Mouse (Mus musculus) cerebellum, adult 2 months (tissue): ENCODE data around the gene Rnf144b. TPM values are rescaled to one million over a fixed set of nuclear protein-coding genes. Genes with fewer than 3 reads are reported as not detected.

Source experiments
- DNase-seq, 2 experiments: peaks; one replicate each; pipeline ENCODE4 v3.0.0; 2021
- H3K27ac ChIP-seq: fragments of 200-500 bp; 2 replicates; pipeline ENCODE4 v1.5.1; 2012; ENCODE audit warnings: low read length, control low read depth, inconsistent platforms; ENCODE audit not compliant: insufficient read depth
- H3K27me3 ChIP-seq: fragments of 200-500 bp; 2 replicates; pipeline ENCODE4 v1.6.1; 2012; ENCODE audit warnings: inconsistent platforms, mild to moderate bottlenecking, low read length, moderate library complexity; ENCODE audit not compliant: control insufficient read depth, insufficient read depth
- H3K4me1 ChIP-seq: fragments of 200-500 bp; 2 replicates; pipeline ENCODE4 v1.6.1; 2011; ENCODE audit warnings: low read length; ENCODE audit not compliant: control insufficient read depth, insufficient read depth
- H3K4me3 ChIP-seq: fragments of 200-500 bp; replicated peaks from 2 replicates; pipeline ENCODE3; 2011; ENCODE audit warnings: mild to moderate bottlenecking, low read depth, low read length, control low read depth; ENCODE audit not compliant: insufficient read depth
- CTCF ChIP-seq: fragments of 200-500 bp; IDR thresholded peaks from 2 replicates; pipeline ENCODE4 v1.5.1; 2011; ENCODE audit warnings: low read depth, mild to moderate bottlenecking, control low read depth, low read length, moderate library complexity, borderline replicate concordance; ENCODE audit not compliant: insufficient read depth
- POLR2A ChIP-seq: fragments of 200-500 bp; IDR thresholded peaks from 2 replicates; pipeline ENCODE4 v1.6.1; 2011; ENCODE audit warnings: low read length, control low read depth, borderline replicate concordance; ENCODE audit not compliant: insufficient read depth
- WGBS: fragments of 180-500 bp; shearing (Covaris S2); methylation state at CpG from one replicate; pipeline ENCODE4 v1.1.7; 2018; 5-methylcytosine and 5-hydroxymethylcytosine counted together
- polyA plus RNA-seq: library from polyadenylated mRNA; depleted of rRNA; stranded (reverse); fragments of >200 nt; gene quantifications from 2 replicates; pipeline ENCODE4 v1.2.3, GENCODE M21; 2012

Rnf144b gene
- polyA plus RNA-seq, 1 experiment: 8.5 TPM

DNA sequence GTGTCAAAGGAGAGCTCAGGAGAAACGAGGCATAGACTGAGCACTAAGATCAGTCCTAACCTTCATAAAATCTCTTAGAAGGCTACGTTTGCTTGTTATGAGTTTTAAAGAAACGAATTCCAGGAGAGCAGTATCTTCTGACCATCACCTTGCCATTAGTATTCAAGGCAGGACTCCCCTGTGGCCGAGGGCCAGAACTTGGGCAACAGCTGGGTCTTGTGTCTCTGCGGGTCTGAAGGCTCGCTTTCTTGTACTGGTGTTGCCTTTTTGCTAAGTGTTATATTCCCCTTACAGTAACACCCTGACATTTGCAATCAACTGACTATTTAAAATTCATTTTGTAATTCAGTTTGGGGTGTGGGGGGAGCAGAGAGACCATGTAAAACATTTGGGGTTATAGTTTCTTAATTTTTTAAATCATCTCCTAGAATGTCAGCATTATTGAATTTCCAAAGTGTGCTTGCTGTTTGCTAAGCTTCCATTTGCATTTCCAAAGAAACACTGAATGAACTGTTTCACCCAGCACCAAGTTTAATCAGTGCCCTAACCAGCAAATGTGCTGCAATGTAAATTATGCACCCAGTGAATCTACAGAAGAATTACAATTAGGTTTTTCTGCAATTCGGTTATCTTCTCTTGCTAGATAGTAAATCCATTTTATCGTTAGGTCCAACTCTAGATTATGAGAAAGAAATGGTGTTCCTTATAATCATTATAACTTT is 126.0 kb downstream of the Rnf144b start:
- Histone ChIP-seq H3K4me3 (no peak overlapping the region), H3K27ac (no peak overlapping the region), H3K27me3 (no peaks in the 10 kb centered on the region; the same call in 1 of the 2 replicates), H3K4me1 (no peaks in the 10 kb centered on the region; the same call in 1 of the 2 replicates)
- no peak for DNase-seq
- WGBS: 66% methylated on average over 8 of the region's 8 CpGs
- TF ChIP-seq CTCF: no peak

DNA sequence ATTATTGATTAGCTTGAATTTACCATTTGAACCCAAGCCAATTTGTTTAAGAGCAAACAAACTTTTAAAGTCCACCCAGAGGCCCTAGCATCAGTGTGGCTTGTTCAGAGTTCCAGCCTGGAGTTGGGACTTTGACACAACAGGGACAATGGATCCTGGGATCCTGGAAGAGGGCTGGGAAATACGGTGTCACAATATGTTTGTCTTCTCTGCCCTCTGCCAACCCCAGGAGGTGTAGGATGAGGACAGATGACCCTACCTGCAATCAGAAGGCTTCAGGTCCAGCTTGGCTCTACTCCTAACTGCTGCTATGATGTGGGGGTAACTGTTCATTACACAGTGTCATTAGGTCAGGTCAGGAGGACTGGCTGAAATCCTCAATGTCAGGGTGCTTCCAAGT is 128.2 kb downstream of the Rnf144b start:
- H3K27me3 ChIP-seq: no peaks in the 10 kb centered on the region; the same call in 1 of the 2 replicates
- no peaks in the 10 kb centered on the region for H3K4me1 ChIP-seq
- 86% methylated on average over 1 of the region's 1 CpGs for WGBS
- DNase-seq: no peak
- no peak overlapping the region for H3K27ac ChIP-seq
- no peak for TF ChIP-seq POLR2A
- no peak overlapping the region for H3K4me3 ChIP-seq

DNA sequence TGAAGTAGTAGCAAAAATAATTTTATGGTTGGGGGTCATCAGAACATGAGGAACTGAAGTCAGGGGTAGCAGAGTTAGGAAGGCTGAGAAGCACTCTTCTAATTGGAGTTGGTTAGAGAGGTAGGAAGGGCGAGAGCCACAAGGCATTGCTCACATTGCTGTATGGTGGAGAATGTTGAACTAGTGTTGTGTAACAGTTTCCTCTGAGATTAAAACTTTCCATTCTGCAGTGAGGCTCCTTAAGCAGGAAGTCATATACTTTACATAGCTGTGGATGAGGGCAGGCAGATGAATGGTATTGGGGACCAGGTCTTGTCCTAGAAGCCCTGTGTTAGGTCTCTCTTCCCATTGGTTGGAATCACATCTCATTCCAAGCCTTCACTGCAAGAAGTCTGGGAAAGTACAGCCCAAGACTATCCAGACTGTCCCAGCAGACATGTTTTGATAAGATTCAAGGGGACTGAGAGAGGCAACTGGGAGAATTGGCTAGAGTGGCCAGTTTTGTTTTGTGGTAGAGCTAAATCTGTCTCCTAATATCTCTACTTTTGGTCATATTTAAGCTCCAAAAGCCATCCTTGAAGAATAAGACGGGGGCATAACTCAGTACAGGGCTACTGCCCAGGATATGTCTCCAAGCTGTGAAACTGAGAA is 128.8 kb downstream of the Rnf144b start:
- TF ChIP-seq POLR2A: no peak
- TF ChIP-seq CTCF: no peak
- Histone ChIP-seq H3K4me1 (no peaks in the 10 kb centered on the region), H3K27me3 (no peaks in the 10 kb centered on the region; the same call in 1 of the 2 replicates), H3K4me3 (no peak overlapping the region), H3K27ac (no peak overlapping the region)
- DNase-seq: no peak
- WGBS: 94% methylated on average over 2 of the region's 2 CpGs

DNA sequence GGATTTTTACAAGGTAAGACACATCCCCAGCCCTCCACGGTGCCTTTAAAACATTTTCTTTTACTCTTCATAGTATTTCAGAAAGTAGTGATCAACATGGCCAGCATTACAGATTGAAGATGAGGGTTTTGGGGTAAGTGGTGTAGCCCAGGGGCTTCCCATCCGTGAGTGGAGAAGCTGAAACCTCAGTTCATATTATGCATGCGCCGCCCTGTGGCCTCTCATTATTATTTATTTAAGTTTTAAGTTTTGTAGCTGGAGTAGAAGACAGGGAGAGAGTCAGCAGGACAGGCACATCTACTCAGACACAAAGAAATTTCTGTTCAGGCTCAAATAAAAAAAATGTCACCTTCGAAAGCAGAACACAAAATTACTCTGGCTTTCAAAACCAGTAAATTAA is 131.3 kb downstream of the Rnf144b start:
- 77% methylated on average over 5 of the region's 5 CpGs for WGBS
- H3K27ac ChIP-seq: no peak overlapping the region
- no peak for TF ChIP-seq CTCF
- TF ChIP-seq POLR2A: no peak

DNA sequence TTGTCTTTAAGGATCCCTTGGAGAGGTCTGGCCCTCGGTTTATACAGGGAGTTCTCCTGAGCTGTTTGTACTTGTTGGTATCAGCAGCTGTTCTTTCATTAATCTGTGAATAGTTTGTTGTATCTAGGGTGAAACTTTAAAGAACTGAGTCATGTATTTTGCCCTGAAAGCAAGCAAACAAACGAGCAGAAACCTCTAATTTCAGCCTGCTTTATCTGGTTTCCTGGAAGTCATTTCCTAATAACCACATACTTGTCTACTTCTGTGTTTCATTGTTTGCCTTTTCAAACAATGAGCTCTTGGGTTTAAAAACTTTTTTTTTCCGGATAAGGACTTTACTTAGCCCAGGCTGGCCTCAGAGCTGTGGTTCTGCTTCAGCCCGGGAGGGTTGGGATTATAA is 136.8 kb downstream of the Rnf144b start:
- TF ChIP-seq CTCF (no peak), POLR2A (no peak)
- 64% methylated on average over 4 of the region's 4 CpGs for WGBS
- DNase-seq: no peak

More for the DNA sequence above, 131.3 kb downstream of the Rnf144b start:
- H3K27me3 ChIP-seq: no peaks in the 10 kb centered on the region; the same call in 1 of the 2 replicates
- H3K4me1 ChIP-seq: no peaks in the 10 kb centered on the region
- H3K4me3 ChIP-seq: no peak overlapping the region
- no peak for DNase-seq

DNA sequence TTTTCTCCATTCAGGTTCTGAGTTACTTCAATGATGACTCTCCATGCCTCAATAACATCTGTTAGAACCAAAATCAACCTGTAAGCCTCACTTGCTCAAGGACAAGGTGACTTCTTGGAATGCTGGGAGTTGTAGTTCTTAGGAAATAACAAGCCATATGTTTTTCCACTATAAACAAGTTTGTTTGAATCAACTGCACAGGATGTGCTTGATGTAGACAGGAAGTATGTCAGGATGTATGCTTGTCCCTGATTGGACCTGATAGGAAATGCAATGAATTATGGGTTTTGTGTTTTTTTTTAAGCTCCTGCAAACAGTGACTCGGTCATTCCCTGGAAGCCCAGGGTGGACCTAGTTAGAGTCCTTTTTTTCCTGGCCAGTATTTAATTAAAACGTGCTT is 139.5 kb downstream of the Rnf144b start:
- H3K27me3 ChIP-seq: no peaks in the 10 kb centered on the region; the same call in 1 of the 2 replicates
- peak in 1 of 2 experiments; percentile 23 for DNase-seq
- H3K27ac ChIP-seq: no peak overlapping the region
- H3K4me1 ChIP-seq: no peaks in the 10 kb centered on the region
- TF ChIP-seq POLR2A (no peak), CTCF (no peak)
- H3K4me3 ChIP-seq: no peak overlapping the region
- WGBS: 73% methylated on average over 2 of the region's 2 CpGs

More for the DNA sequence above, 136.8 kb downstream of the Rnf144b start:
- Histone ChIP-seq H3K4me3 (no peak overlapping the region), H3K4me1 (no peaks in the 10 kb centered on the region), H3K27me3 (no peaks in the 10 kb centered on the region; the same call in 1 of the 2 replicates), H3K27ac (no peak overlapping the region)

DNA sequence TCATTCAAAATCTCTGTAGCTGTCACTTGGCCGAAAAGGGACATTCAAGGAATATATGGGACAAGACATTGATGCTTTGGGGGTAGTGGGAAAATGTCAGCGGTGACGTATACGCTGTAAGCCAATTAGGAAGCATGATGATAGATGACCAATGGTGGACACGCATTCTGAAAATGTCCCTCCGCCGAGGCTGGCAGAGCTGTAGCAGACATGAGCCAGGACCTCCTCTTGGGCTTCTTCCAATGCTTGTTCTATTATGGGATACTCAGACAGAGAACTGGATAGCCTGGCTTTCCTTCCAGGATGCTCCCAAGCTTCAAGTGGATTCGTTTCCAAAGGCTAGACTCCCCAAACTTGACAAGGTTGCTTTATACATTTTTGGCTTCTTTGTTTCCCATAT is 141.9 kb downstream of the Rnf144b start:
- H3K4me1 ChIP-seq: no peaks in the 10 kb centered on the region
- H3K4me3 ChIP-seq: no peak overlapping the region
- H3K27ac ChIP-seq: no peak overlapping the region
- H3K27me3 ChIP-seq: no peaks in the 10 kb centered on the region; the same call in 1 of the 2 replicates
- 38% methylated on average over 8 of the region's 8 CpGs for WGBS
- no peak for TF ChIP-seq POLR2A
- no peak for TF ChIP-seq CTCF
- DNase-seq: peak; percentile 29 to 67

DNA sequence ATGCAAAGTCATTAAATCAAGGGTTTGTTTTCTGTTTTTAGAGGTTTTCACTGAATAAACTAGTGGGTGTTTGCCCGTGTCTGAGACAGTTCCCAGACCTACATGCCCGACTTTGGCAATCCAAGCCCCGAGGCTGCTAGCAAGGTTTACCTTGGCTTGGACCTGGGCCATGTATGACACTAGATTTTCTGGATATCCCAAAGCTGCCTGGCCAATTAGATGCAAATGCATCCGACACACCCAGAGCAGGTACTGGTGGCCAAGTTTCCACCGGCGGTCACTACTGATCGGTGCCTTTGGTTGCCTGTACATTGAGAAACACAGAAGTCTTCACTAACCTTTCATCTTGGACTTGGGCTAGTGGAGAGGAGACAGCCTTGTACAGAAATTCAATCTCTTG is 144.0 kb downstream of the Rnf144b start:
- Histone ChIP-seq H3K4me1 (no peaks in the 10 kb centered on the region), H3K27ac (no peak overlapping the region), H3K4me3 (no peak overlapping the region), H3K27me3 (no peaks in the 10 kb centered on the region)
- 75% methylated on average over 7 of the region's 7 CpGs for WGBS
- DNase-seq: no peak
- no peak for TF ChIP-seq POLR2A
- TF ChIP-seq CTCF: no peak
